Mouse (Mus musculus) MEL (cell line): ENCODE measurements around the gene Itgb8. TPM values are rescaled to one million over a fixed set of nuclear protein-coding genes. Genes with fewer than 3 reads are reported as not detected.

Experiments used
- DNase-seq: peaks from one replicate; pipeline ENCODE4 v3.0.0; 2011; ENCODE audit warnings: low read depth, low spot score
- H3K27ac ChIP-seq: 2 replicates; pipeline ENCODE4 v1.5.1; 2012; ENCODE audit warnings: low read depth, mild to moderate bottlenecking, control low read depth, low read length, moderate library complexity; ENCODE audit not compliant: control insufficient read depth
- H3K27me3 ChIP-seq, 2 experiments: fragments of 150-350 bp in 1 of 2; sonication (generic) in 1 of 2; 2 replicates each; pipeline ENCODE4 v1.6.1; 2012; ENCODE audit warnings: low read length in 2 of 2, mild to moderate bottlenecking in 2 of 2, improper control_type of control experiment in 1 of 2, moderate library complexity in 1 of 2; ENCODE audit not compliant: insufficient read depth in 2 of 2, control insufficient read depth in 1 of 2
- H3K36me3 ChIP-seq, 2 experiments: 2 replicates each; pipeline ENCODE4 v1.6.1; 2012 to 2014; ENCODE audit warnings: low read length in 2 of 2, improper control_type of control experiment in 1 of 2, inconsistent platforms in 1 of 2, mild to moderate bottlenecking in 1 of 2; ENCODE audit not compliant: insufficient read depth in 2 of 2, control insufficient read depth in 1 of 2
- H3K4me1 ChIP-seq, 2 experiments: fragments of 150-350 bp in 1 of 2; sonication (generic) in 1 of 2; 2 replicates each; pipeline ENCODE4 v1.6.1; 2012; ENCODE audit warnings: low read length in 2 of 2, improper control_type of control experiment in 1 of 2, mild to moderate bottlenecking in 1 of 2; ENCODE audit not compliant: insufficient read depth in 2 of 2, control insufficient read depth in 1 of 2
- H3K4me3 ChIP-seq, 2 experiments: fragments of 150-350 bp in 1 of 2; sonication (generic) in 1 of 2; 2 replicates each; pipeline ENCODE4 v1.5.1; 2012; ENCODE audit warnings: low read depth in 2 of 2, low read length in 2 of 2, mild to moderate bottlenecking in 2 of 2, moderate library complexity in 2 of 2, control low read depth in 1 of 2, improper control_type of control experiment in 1 of 2; ENCODE audit not compliant: control insufficient read depth in 1 of 2, insufficient read depth in 1 of 2
- H3K79me2 ChIP-seq: 2 replicates; pipeline ENCODE4 v1.6.1; 2012; ENCODE audit warnings: mild to moderate bottlenecking, low read length, moderate library complexity; ENCODE audit not compliant: control insufficient read depth, poor library complexity, insufficient read depth
- H3K9ac ChIP-seq: 2 replicates; pipeline ENCODE4 v1.6.1; 2012; ENCODE audit warnings: low read depth, mild to moderate bottlenecking, control low read depth, low read length, moderate library complexity; ENCODE audit not compliant: control insufficient read depth, poor library complexity, severe bottlenecking
- H3K9me3 ChIP-seq: fragments of 150-350 bp; sonication (generic); replicated peaks from 2 replicates; pipeline ENCODE4 v1.6.1; 2012; ENCODE audit warnings: mild to moderate bottlenecking, low read length, improper control_type of control experiment, moderate library complexity; ENCODE audit not compliant: insufficient read depth
- BHLHE40 ChIP-seq: IDR thresholded peaks from 2 replicates; pipeline ENCODE4 v1.6.1; 2012; ENCODE audit warnings: low read depth, mild to moderate bottlenecking, inconsistent platforms, low read length, improper control_type of control experiment, borderline replicate concordance
- CHD1 ChIP-seq: IDR thresholded peaks from 2 replicates; pipeline ENCODE4 v1.6.1; 2012; ENCODE audit warnings: low read depth, mild to moderate bottlenecking, inconsistent platforms, low read length, improper control_type of control experiment
- CHD2 ChIP-seq: IDR thresholded peaks from 2 replicates; pipeline ENCODE4 v1.6.1; 2011; ENCODE audit warnings: low read length, improper control_type of control experiment
- E2F4 ChIP-seq: IDR thresholded peaks from 2 replicates; pipeline ENCODE4 v1.6.1; 2011; ENCODE audit warnings: low read depth, low read length, improper control_type of control experiment, borderline replicate concordance
- EP300 ChIP-seq, 2 experiments: IDR thresholded peaks; 2 replicates each; pipeline ENCODE4 v1.6.1; 2011; ENCODE audit warnings: improper control_type of control experiment in 2 of 2, low read length in 2 of 2, low read depth in 1 of 2, mild to moderate bottlenecking in 1 of 2
- GABPA ChIP-seq: IDR thresholded peaks from 2 replicates; pipeline ENCODE4 v1.6.1; 2012; ENCODE audit warnings: low read depth, mild to moderate bottlenecking, inconsistent platforms, low read length, improper control_type of control experiment, moderate library complexity
- KAT2A ChIP-seq: conservative IDR thresholded peaks from 2 replicates; pipeline ENCODE4 v1.6.1; 2012; ENCODE audit warnings: low read depth, low read length, improper control_type of control experiment, inconsistent platforms
- MAFK ChIP-seq: IDR thresholded peaks from 2 replicates; pipeline ENCODE4 v1.6.1; 2011; ENCODE audit warnings: low read depth, mild to moderate bottlenecking, low read length, improper control_type of control experiment, borderline replicate concordance
- MAZ ChIP-seq: IDR thresholded peaks from 2 replicates; pipeline ENCODE4 v1.6.1; 2012; ENCODE audit warnings: low read depth, mild to moderate bottlenecking, inconsistent platforms, low read length, improper control_type of control experiment
- MYB ChIP-seq: IDR thresholded peaks from 2 replicates; pipeline ENCODE4 v1.6.1; 2011; ENCODE audit warnings: mild to moderate bottlenecking, low read depth, low read length, improper control_type of control experiment
- NELFE ChIP-seq: IDR thresholded peaks from 2 replicates; pipeline ENCODE4 v1.6.1; 2011; ENCODE audit warnings: low read depth, low read length, improper control_type of control experiment
- NRF1 ChIP-seq: IDR thresholded peaks from 2 replicates; pipeline ENCODE4 v1.6.1; 2014; ENCODE audit warnings: low read depth, mild to moderate bottlenecking, inconsistent platforms, low read length, improper control_type of control experiment, moderate library complexity; ENCODE audit not compliant: poor library complexity, insufficient read depth, severe bottlenecking
- POLR2A ChIP-seq, 2 experiments: IDR thresholded peaks; 2 replicates each; pipeline ENCODE4 v1.6.1; 2011 to 2012; ENCODE audit warnings: low read length in 2 of 2, mild to moderate bottlenecking in 2 of 2, control low read depth in 1 of 2, improper control_type of control experiment in 1 of 2, low read depth in 1 of 2, moderate library complexity in 1 of 2; ENCODE audit not compliant: control insufficient read depth in 1 of 2, insufficient read depth in 1 of 2, poor library complexity in 1 of 2
- POLR2AphosphoS5 ChIP-seq: IDR thresholded peaks from 2 replicates; pipeline ENCODE4 v1.6.1; 2012; ENCODE audit warnings: low read depth, borderline replicate concordance, mild to moderate bottlenecking, inconsistent platforms, low read length, moderate library complexity, mixed read lengths
- SIN3A ChIP-seq: IDR thresholded peaks from 2 replicates; pipeline ENCODE4 v1.6.1; 2012; ENCODE audit warnings: low read length, improper control_type of control experiment, inconsistent platforms
- polyA plus RNA-seq, 2 experiments: library from polyadenylated mRNA; stranded (reverse) in 1 of 2; unstranded in 1 of 2; fragments of >175 nt in 1 of 2; fragments of >200 nt in 1 of 2; gene quantifications; 2 replicates each; pipeline versions ENCODE4 v1.2.1 to v1.2.4; 2012; ENCODE audit warnings: low replicate concordance in 2 of 2, low read depth in 1 of 2; ENCODE audit not compliant: insufficient read length in 2 of 2, insufficient read depth in 1 of 2, missing spikeins in 1 of 2
- total RNA-seq: library from RNA; depleted of rRNA; stranded (reverse); fragments of 300-350 nt; gene quantifications from 2 replicates; pipeline ENCODE4 v1.2.3, GENCODE M21; 2012; rRNA removed

The Itgb8 gene
- total RNA-seq (not detected in 2 replicates), polyA plus RNA-seq (not detected)

GRCm38 (mm10) chr12:119238696-119239415 lies at the start of gene Itgb8:
Gene Itgb8, minus strand, starts transcription at chr12:119238802.
- Histone ChIP-seq H3K4me1 (no peaks in the 10 kb centered on the region), H3K27me3 (no peaks in the 10 kb centered on the region), H3K27ac (no peak within 1 kb of the TSS), H3K4me3 (no peak within 1 kb of the TSS), H3K9ac (no peak within 1 kb of the TSS), H3K9me3 (no peaks in the 10 kb centered on the region), H3K36me3 (no peaks in the 10 kb centered on the region), H3K79me2 (no peaks in the 10 kb centered on the region)
- no peak for DNase-seq
- TF ChIP-seq MAFK = no peak
- no peak for TF ChIP-seq MYB
- no peak for TF ChIP-seq MAZ
- no peak for TF ChIP-seq POLR2AphosphoS5
- TF ChIP-seq BHLHE40 = no peak
- no peak for TF ChIP-seq CHD1
- no peak for TF ChIP-seq SIN3A
- TF ChIP-seq GABPA = no peak
- no peak for TF ChIP-seq E2F4
- no peak for TF ChIP-seq POLR2A (IDR thresholded peaks at IDR 0.05; ENCODE audit: control insufficient read depth in 1 of 2, insufficient read depth in 1 of 2, low read depth in 1 of 2, low read length in 2 of 2, poor library complexity in 1 of 2)
- TF ChIP-seq EP300 (IDR thresholded peaks at IDR 0.05; ENCODE audit: low read depth in 1 of 2, low read length in 2 of 2) = no peak
- TF ChIP-seq NRF1 = no peak
- no peak for TF ChIP-seq KAT2A
- TF ChIP-seq CHD2 = no peak

- no peaks in the 10 kb centered on the region for H3K4me1 ChIP-seq
- no peaks in the 10 kb centered on the region for H3K27me3 ChIP-seq
- no peak overlapping the region for H3K27ac ChIP-seq
- no peaks in the 10 kb centered on the region for H3K9me3 ChIP-seq
- TF ChIP-seq SIN3A (no peak), E2F4 (no peak), NELFE (no peak)
- no peak for DNase-seq
- H3K9ac ChIP-seq = no peak overlapping the region
- no peaks in the 10 kb centered on the region for H3K36me3 ChIP-seq
- no peaks in the 10 kb centered on the region for H3K79me2 ChIP-seq
- H3K4me3 ChIP-seq = no peak overlapping the region
Measured at GRCm38 (mm10) chr12:119276282-119276681, 37.7 kb upstream of the Itgb8 start.
